Mouse (Mus musculus) liver, embryonic 11.5 days (tissue): ENCODE results near the gene Cry2. TPM values are rescaled to one million over a fixed set of nuclear protein-coding genes. Genes with fewer than 3 reads are reported as not detected.
A peak's percentile ranks its signal among the peaks of the same experiment; 100 is the strongest.

Source experiments
- ATAC-seq: fragments of 200-750 bp; cut with Nextera tagmentation; replicated peaks from 2 replicates; pipeline ENCODE4 v1.8.0; 2017; ENCODE audit warnings: moderate number of reproducible peaks, mild to moderate bottlenecking, moderate TSS enrichment, moderate library complexity; ENCODE audit not compliant: low FRiP score
- DNase-seq: peaks from one replicate; pipeline ENCODE4 v3.0.0-alpha.2; 2017; ENCODE audit warnings: low spot score
- H3K27ac ChIP-seq: fragments of 300-500 bp; sonication (generic); 2 replicates; pipeline ENCODE4 v1.5.1; 2014; ENCODE audit warnings: mild to moderate bottlenecking, low read depth, low read length, control low read depth
- H3K27me3 ChIP-seq: fragments of 300-500 bp; sonication (generic); replicated peaks from 2 replicates; pipeline ENCODE4 v1.6.1; 2014; ENCODE audit warnings: low read length, mixed read lengths; ENCODE audit not compliant: control insufficient read depth, insufficient read depth
- H3K36me3 ChIP-seq: fragments of 300-500 bp; sonication (generic); 2 replicates; pipeline ENCODE4 v1.6.1; 2014; ENCODE audit warnings: mild to moderate bottlenecking, low read length, moderate library complexity, mixed read lengths; ENCODE audit not compliant: control insufficient read depth, insufficient read depth
- H3K4me1 ChIP-seq: fragments of 300-500 bp; sonication (generic); replicated peaks from 2 replicates; pipeline ENCODE4 v1.6.1; 2014; ENCODE audit warnings: low read length, mixed read lengths; ENCODE audit not compliant: control insufficient read depth, insufficient read depth
- H3K4me2 ChIP-seq: fragments of 300-500 bp; sonication (generic); 2 replicates; pipeline ENCODE4 v1.6.1; 2014; ENCODE audit warnings: mild to moderate bottlenecking, control low read depth, moderate library complexity
- H3K4me3 ChIP-seq: fragments of 300-500 bp; sonication (generic); 2 replicates; pipeline ENCODE4 v1.5.1; 2014; ENCODE audit warnings: low read depth, low read length, control low read depth
- H3K9ac ChIP-seq: fragments of 300-500 bp; sonication (generic); 2 replicates; pipeline ENCODE4 v1.6.1; 2014; ENCODE audit warnings: low read depth, low read length, control low read depth
- H3K9me3 ChIP-seq: fragments of 300-500 bp; sonication (generic); 2 replicates; pipeline ENCODE4 v1.6.1; 2016; ENCODE audit warnings: low read length, inconsistent platforms, mixed read lengths; ENCODE audit not compliant: control insufficient read depth
- WGBS: fragments of 180-500 bp; shearing (Covaris S2); extraction: QIAGEN DNeasy Blood & Tissue Kit; methylation state at CpG from one replicate; pipeline ENCODE4 v1.1.7; 2014; 5-methylcytosine and 5-hydroxymethylcytosine counted together
- polyA plus RNA-seq: library from polyadenylated mRNA; unstranded; fragments of >200 nt; fragmentation: Nextera tagmentation; extraction: Ambion mirVana; gene quantifications from 2 replicates; pipeline ENCODE4 v1.2.1, GENCODE M21; 2014

Gene Cry2
- polyA plus RNA-seq, 1 experiment from 2014 or later: 22.5 TPM

- Histone ChIP-seq H3K27ac (no peak overlapping the region), H3K9me3 (no peaks in the 10 kb centered on the region), H3K4me1 (peaks cover 22% of the 10 kb centered on the region), H3K9ac (no peak overlapping the region), H3K4me2 (no peak overlapping the region), H3K4me3 (no peak overlapping the region), H3K36me3 (no peaks in the 10 kb centered on the region), H3K27me3 (peaks cover 86% of the 10 kb centered on the region)
- ATAC-seq (no peak), DNase-seq (no peak)
- WGBS: 59% methylated on average over 6 of the region's 6 CpGs
Observed at GRCm38 (mm10) chr2:92390206-92390930, 43.5 kb downstream of the Cry2 start.

- Histone ChIP-seq H3K9me3 (no peaks in the 10 kb centered on the region), H3K27me3 (peaks cover 80% of the 10 kb centered on the region), H3K4me2 (peak overlapping the region; percentile 73), H3K4me3 (peak overlapping the region; percentile 59), H3K27ac (no peak overlapping the region), H3K4me1 (peaks cover 22% of the 10 kb centered on the region), H3K36me3 (no peaks in the 10 kb centered on the region), H3K9ac (no peak overlapping the region)
- ATAC-seq: no peak
- DNase-seq: no peak
- WGBS: 12% methylated on average over 10 of the region's 10 CpGs
Observed at GRCm38 (mm10) chr2:92389645-92390044, 44.2 kb downstream of the Cry2 start.

- 1% methylated on average over 62 of the region's 62 CpGs for WGBS
- H3K4me3 ChIP-seq: peak overlapping the region; percentile 59
- DNase-seq: peak; percentile 80
- H3K27ac ChIP-seq: no peak overlapping the region
- peak overlapping the region; percentile 28; the same call in 1 of the 2 replicates for H3K9ac ChIP-seq
- peak overlapping the region; percentile 73 for H3K4me2 ChIP-seq
- H3K9me3 ChIP-seq: no peaks in the 10 kb centered on the region
- peak; percentile 65 for ATAC-seq
- no peaks in the 10 kb centered on the region for H3K36me3 ChIP-seq
- H3K27me3 ChIP-seq: peaks cover 74% of the 10 kb centered on the region
- H3K4me1 ChIP-seq: peaks cover 22% of the 10 kb centered on the region
Observed at GRCm38 (mm10) chr2:92388891-92389641, 44.8 kb downstream of the Cry2 start.

- Histone ChIP-seq H3K4me2 (peak overlapping the region; percentile 16; the same call in 1 of the 2 replicates), H3K9me3 (no peaks in the 10 kb centered on the region), H3K27me3 (peaks cover 64% of the 10 kb centered on the region), H3K4me3 (no peak overlapping the region), H3K36me3 (no peaks in the 10 kb centered on the region), H3K9ac (no peak overlapping the region), H3K4me1 (peaks cover 22% of the 10 kb centered on the region), H3K27ac (no peak overlapping the region)
- 52% methylated on average over 3 of the region's 3 CpGs for WGBS
- no peak for DNase-seq
- no peak for ATAC-seq
Observed at GRCm38 (mm10) chr2:92388081-92388517, 45.7 kb downstream of the Cry2 start.

- Histone ChIP-seq H3K9me3 (no peaks in the 10 kb centered on the region), H3K9ac (no peak overlapping the region)
Observed at GRCm38 (mm10) chr2:92387646-92388045, 46.2 kb downstream of the Cry2 start.

GRCm38 (mm10) chr2:92386821-92387570 lies 46.8 kb downstream of the Cry2 start:
- H3K4me2 ChIP-seq: no peak overlapping the region
- 83% methylated on average over 30 of the region's 30 CpGs for WGBS
- no peak overlapping the region for H3K9ac ChIP-seq
- peaks cover 53% of the 10 kb centered on the region for H3K27me3 ChIP-seq
- no peak overlapping the region for H3K27ac ChIP-seq
- ATAC-seq (no peak), DNase-seq (no peak)
- H3K36me3 ChIP-seq: 0 out of 2 replicates have a peak, but pooled peaks cover under 1% of the 10 kb centered on the region
- no peak overlapping the region for H3K4me3 ChIP-seq
- peaks cover 17% of the 10 kb centered on the region for H3K4me1 ChIP-seq
- H3K9me3 ChIP-seq: no peaks in the 10 kb centered on the region

More at GRCm38 (mm10) chr2:92387646-92388045, 46.2 kb downstream of the Cry2 start:
- Histone ChIP-seq H3K4me2 (no peak overlapping the region), H3K27me3 (peaks cover 60% of the 10 kb centered on the region), H3K27ac (no peak overlapping the region), H3K4me3 (no peak overlapping the region), H3K4me1 (peaks cover 18% of the 10 kb centered on the region), H3K36me3 (no peaks in the 10 kb centered on the region)
- DNase-seq: no peak
- ATAC-seq: no peak
- 76% methylated on average over 4 of the region's 4 CpGs for WGBS

- no peaks in the 10 kb centered on the region for H3K9me3 ChIP-seq
- no peak for DNase-seq
- peaks cover 38% of the 10 kb centered on the region for H3K27me3 ChIP-seq
- H3K9ac ChIP-seq: no peak overlapping the region
- no peak overlapping the region for H3K4me2 ChIP-seq
- H3K36me3 ChIP-seq: peaks cover 7% of the 10 kb centered on the region
- ATAC-seq: no peak
- peaks cover 16% of the 10 kb centered on the region for H3K4me1 ChIP-seq
- H3K4me3 ChIP-seq: no peak overlapping the region
- WGBS: 69% methylated on average over 22 of the region's 22 CpGs
- no peak overlapping the region for H3K27ac ChIP-seq
Observed at GRCm38 (mm10) chr2:92385113-92386051, 48.5 kb downstream of the Cry2 start.

- Histone ChIP-seq H3K4me2 (no peak overlapping the region), H3K27ac (no peak overlapping the region), H3K4me3 (no peak overlapping the region), H3K4me1 (peaks cover 4% of the 10 kb centered on the region), H3K27me3 (peaks cover 26% of the 10 kb centered on the region), H3K36me3 (peaks cover 14% of the 10 kb centered on the region), H3K9me3 (no peaks in the 10 kb centered on the region), H3K9ac (no peak overlapping the region)
- ATAC-seq: no peak
- DNase-seq: no peak
- WGBS: 72% methylated on average over 4 of the region's 4 CpGs
Observed at GRCm38 (mm10) chr2:92384101-92384500, 49.7 kb downstream of the Cry2 start.
